Mouse (Mus musculus): ENCODE data around the gene Zfp972. TPM values are rescaled to one million over a fixed set of nuclear protein-coding genes. Genes with fewer than 3 reads are reported as not detected.
A peak's percentile ranks its signal among the peaks of the same experiment; 100 is the strongest.
"Not testable (repeated sequence)": the region's sequence is repeated elsewhere in the genome, so short reads cannot be mapped to it uniquely, and the experiment has no call there.

Gene Zfp972
- polyA plus RNA-seq (2015; fragmentation: Nextera tagmentation; extraction: Ambion mirVana): 1.6 TPM in 1 of 2 replicates, not detected in the other

DNA sequence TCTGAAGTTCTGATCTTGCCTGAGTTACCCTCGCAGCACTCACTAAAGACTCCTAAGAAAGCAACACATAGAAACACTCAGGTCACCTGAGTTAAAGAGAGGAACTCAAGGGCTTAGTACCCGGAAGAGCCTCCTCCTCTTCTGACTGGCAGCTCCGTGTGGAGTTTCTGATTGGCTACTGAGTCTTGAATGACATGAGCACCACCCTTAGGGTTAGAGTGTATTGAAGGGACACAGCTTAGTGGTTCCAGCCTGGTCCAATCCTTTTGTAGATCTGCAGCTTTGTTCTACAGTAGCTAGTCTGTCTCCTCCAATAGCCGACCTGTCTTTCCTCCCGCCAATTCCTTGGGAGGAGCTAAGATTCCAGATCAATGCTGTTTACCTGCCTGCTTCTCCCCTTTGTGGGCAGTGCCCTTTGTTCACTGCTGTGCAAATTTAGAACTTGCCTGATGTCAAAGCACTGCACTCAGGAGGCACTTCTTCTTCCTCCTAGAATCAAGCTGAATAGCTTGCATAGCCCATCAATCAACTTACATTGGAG is at the start of gene Zfp972:
Zfp972 (minus strand) TSS at position 51 of the 541 bp plus-strand sequence.
- WGBS: 57% methylated on average over 4 of the region's 5 CpGs
- H3K4me3 ChIP-seq: not testable (repeated sequence)

DNA sequence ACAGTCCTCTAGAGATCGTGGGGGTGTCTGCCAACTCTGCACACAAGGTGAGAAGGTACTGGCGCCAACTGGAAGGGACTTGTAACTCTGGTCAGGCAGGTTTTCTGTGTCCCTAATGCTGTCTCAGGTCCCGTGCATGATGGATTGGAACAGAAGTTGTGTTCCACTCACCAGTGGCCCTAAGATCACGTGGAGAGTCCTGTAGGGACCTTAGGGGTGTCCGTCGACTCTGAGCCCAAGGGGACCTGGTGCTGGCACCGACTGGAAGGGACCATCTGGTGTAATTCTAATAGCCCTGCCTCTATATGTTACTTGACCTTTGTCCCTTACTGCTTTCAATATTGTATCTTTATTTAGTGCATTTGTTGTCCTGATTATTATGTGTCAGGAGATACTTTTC is 49.4 kb upstream of the Zfp972 start:
- not testable (repeated sequence) for H3K36me3 ChIP-seq; H3K9ac ChIP-seq; ATAC-seq (ENCODE audit: borderline replicate concordance, extremely low read depth, low FRiP score, low TSS enrichment); H3K27me3 ChIP-seq; H3K4me2 ChIP-seq; H3K27ac ChIP-seq; H3K4me3 ChIP-seq; H3K9me3 ChIP-seq; H3K4me1 ChIP-seq
- 70% methylated on average over 6 of the region's 7 CpGs for WGBS

More for the DNA sequence above, at the start of gene Zfp972:
- H3K36me3 ChIP-seq; H3K4me2 ChIP-seq; H3K27ac ChIP-seq; H3K9ac ChIP-seq; ATAC-seq (ENCODE audit: borderline replicate concordance, extremely low read depth, low FRiP score, low TSS enrichment); H3K4me1 ChIP-seq; H3K9me3 ChIP-seq; H3K27me3 ChIP-seq: not testable (repeated sequence)

DNA sequence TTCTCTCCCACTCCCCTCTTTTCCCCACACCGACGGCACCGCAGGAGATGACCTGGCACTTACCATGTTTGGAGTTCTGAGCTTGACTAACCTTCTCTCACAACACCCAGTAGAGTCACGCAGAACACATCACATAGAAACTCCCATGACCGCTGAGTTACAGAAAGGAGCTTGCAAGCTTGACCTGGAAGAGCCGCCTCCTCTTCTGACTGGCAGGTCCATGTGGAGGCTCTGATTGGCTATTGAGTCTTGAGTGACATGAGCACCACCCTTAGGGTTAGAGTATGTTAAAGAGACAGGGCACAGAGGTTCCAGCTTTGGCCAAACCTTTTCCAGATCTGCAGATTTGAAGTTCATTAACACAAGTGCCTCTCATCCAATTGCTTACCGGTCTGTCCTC is 31.7 kb upstream of the Zfp972 start, which contains the start of gene Gm14326:
Gm14326 (minus strand) TSS at position 153 of the 400 bp plus-strand sequence.
- peak within 1 kb of the TSS; percentile 37 for H3K9ac ChIP-seq
- not testable (repeated sequence) for ATAC-seq (ENCODE audit: borderline replicate concordance, extremely low read depth, low FRiP score, low TSS enrichment); H3K4me1 ChIP-seq; H3K27ac ChIP-seq; H3K36me3 ChIP-seq; H3K9me3 ChIP-seq; H3K27me3 ChIP-seq
- 0% methylated on average over 6 of the region's 7 CpGs for WGBS
- H3K4me2 ChIP-seq: peak within 1 kb of the TSS; percentile 49
- peak within 1 kb of the TSS; percentile 49 for H3K4me3 ChIP-seq

- H3K9ac ChIP-seq: peak overlapping the region; percentile 37
- ATAC-seq (ENCODE audit: borderline replicate concordance, extremely low read depth, low FRiP score, low TSS enrichment); H3K27me3 ChIP-seq; H3K9me3 ChIP-seq; H3K4me1 ChIP-seq; H3K36me3 ChIP-seq; H3K27ac ChIP-seq: not testable (repeated sequence)
- peak overlapping the region; percentile 49 for H3K4me3 ChIP-seq
- under 1% methylated on average over 18 of the region's 18 CpGs for WGBS
- H3K4me2 ChIP-seq: peak overlapping the region; percentile 49
These were observed 31.3 kb upstream of the Zfp972 start for GRCm38 (mm10) chr2:177956734-177957133.

GRCm38 (mm10) chr2:177903276-177903675 is 22.1 kb downstream of the Zfp972 start:
- H3K4me3 ChIP-seq; H3K4me1 ChIP-seq; H3K9ac ChIP-seq; H3K4me2 ChIP-seq; ATAC-seq (ENCODE audit: borderline replicate concordance, extremely low read depth, low FRiP score, low TSS enrichment); H3K9me3 ChIP-seq; H3K27me3 ChIP-seq; H3K27ac ChIP-seq; H3K36me3 ChIP-seq: not testable (repeated sequence)
- 74% methylated on average over 4 of the region's 12 CpGs for WGBS

- 66% methylated on average over 2 of the region's 3 CpGs for WGBS
- not testable (repeated sequence) for H3K4me2 ChIP-seq; H3K27ac ChIP-seq; H3K9me3 ChIP-seq; H3K27me3 ChIP-seq; ATAC-seq (ENCODE audit: borderline replicate concordance, extremely low read depth, low FRiP score, low TSS enrichment); H3K36me3 ChIP-seq; H3K4me3 ChIP-seq; H3K4me1 ChIP-seq; H3K9ac ChIP-seq
These were observed 27.2 kb downstream of the Zfp972 start for GRCm38 (mm10) chr2:177898171-177898570.

GRCm38 (mm10) chr2:177897046-177897578 is 28.3 kb downstream of the Zfp972 start, which contains the start of gene Gm14327:
Gene Gm14327 (plus strand): TSS chr2:177897096.
- H3K9ac ChIP-seq; H3K9me3 ChIP-seq; ATAC-seq (ENCODE audit: borderline replicate concordance, extremely low read depth, low FRiP score, low TSS enrichment); H3K27ac ChIP-seq; H3K36me3 ChIP-seq; H3K27me3 ChIP-seq; H3K4me1 ChIP-seq: not testable (repeated sequence)
- H3K4me2 ChIP-seq: peak within 1 kb of the TSS; percentile 22; the same call in 1 of the 2 replicates
- WGBS: 31% methylated on average over 10 of the region's 13 CpGs
- H3K4me3 ChIP-seq: peak within 1 kb of the TSS; percentile 32

- H3K36me3 ChIP-seq; H3K4me3 ChIP-seq; H3K4me2 ChIP-seq; H3K4me1 ChIP-seq; H3K27me3 ChIP-seq; H3K9me3 ChIP-seq; H3K9ac ChIP-seq; H3K27ac ChIP-seq; ATAC-seq (ENCODE audit: borderline replicate concordance, extremely low read depth, low FRiP score, low TSS enrichment): not testable (repeated sequence)
- WGBS: 88% methylated on average over 13 of the region's 14 CpGs
These were observed 37.7 kb downstream of the Zfp972 start for GRCm38 (mm10) chr2:177887743-177888142.

DNA sequence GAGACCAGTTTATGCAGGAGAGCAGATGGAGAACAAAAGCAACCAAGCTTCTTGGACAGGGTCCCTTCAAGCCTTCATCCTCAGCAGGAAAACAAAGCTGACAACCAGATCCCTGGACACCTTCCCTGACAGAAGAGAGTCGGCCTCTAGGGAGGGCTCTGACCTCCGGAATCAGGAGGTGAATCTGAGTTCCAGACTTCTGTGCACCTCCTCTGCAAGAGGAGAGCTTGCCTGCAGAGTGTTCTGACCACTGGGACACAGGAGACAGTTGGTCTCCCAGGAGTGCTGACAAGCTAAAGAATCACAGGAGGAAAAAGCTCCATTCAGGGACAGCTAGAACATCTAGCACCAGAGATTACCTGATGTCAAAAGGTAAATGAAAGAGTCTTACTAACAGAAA is 63.2 kb downstream of the Zfp972 start:
- not testable (repeated sequence) for H3K27ac ChIP-seq; H3K4me2 ChIP-seq; ATAC-seq (ENCODE audit: borderline replicate concordance, extremely low read depth, low FRiP score, low TSS enrichment); H3K4me1 ChIP-seq; H3K4me3 ChIP-seq; H3K9ac ChIP-seq; H3K9me3 ChIP-seq; H3K27me3 ChIP-seq; H3K36me3 ChIP-seq
- 87% methylated on average over 2 of the region's 2 CpGs for WGBS

Other genes with a start within 250 kb of the Zfp972 start
- gene Gm14322, start 166.3 kb downstream of the Zfp972 start, polyA plus RNA-seq (2015; fragmentation: Nextera tagmentation; extraction: Ambion mirVana): 9.9 and 13.7 TPM in 2 replicates
- 37.5 and 38.3 TPM in 2 replicates for gene Gm14325, start 85.3 kb downstream of the Zfp972 start, polyA plus RNA-seq (2015; fragmentation: Nextera tagmentation; extraction: Ambion mirVana)
- gene Gm14327, start 28.5 kb downstream of the Zfp972 start, polyA plus RNA-seq (2015; fragmentation: Nextera tagmentation; extraction: Ambion mirVana): 3.6 and 4.5 TPM in 2 replicates
- gene Gm14326, start 31.7 kb upstream of the Zfp972 start, polyA plus RNA-seq (2015; fragmentation: Nextera tagmentation; extraction: Ambion mirVana): 18.0 and 18.7 TPM in 2 replicates
- gene Zfp971, start 97.7 kb upstream of the Zfp972 start, polyA plus RNA-seq (2015; fragmentation: Nextera tagmentation; extraction: Ambion mirVana): 12.1 and 15.1 TPM in 2 replicates
- 18.6 and 20.3 TPM in 2 replicates for gene Zfp931, start 152.9 kb upstream of the Zfp972 start, polyA plus RNA-seq (2015; fragmentation: Nextera tagmentation; extraction: Ambion mirVana)
- gene Phactr3, start 193.4 kb upstream of the Zfp972 start, polyA plus RNA-seq (2015; fragmentation: Nextera tagmentation; extraction: Ambion mirVana): 0.62 and 0.93 TPM in 2 replicates

Measured in lung, embryonic 15.5 days (tissue).